Mouse (Mus musculus): ENCODE measurements around the gene Gm20489.
A peak's percentile ranks its signal among the peaks of the same experiment; 100 is the strongest.

The Gm20489 gene

DNA sequence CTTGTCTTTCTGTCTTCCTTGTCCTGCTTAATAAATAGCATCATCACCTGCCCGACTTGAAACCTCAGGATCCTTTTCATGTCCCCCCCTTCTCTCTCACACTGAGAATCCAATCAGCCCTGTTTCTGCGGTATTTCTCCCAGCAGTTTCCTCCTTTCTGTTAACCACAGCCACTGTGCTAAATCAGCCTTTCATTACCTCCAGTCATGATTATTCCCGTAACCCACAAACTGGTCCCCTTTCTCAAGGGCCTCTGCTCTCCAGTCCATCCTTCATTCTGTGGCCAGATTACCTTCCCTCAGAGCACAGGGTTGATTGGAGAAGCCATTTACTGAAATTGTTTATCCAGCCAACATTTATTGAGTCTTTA is at the start of gene Gm20489:
Gene Gm20489, minus strand, starts transcription at position 269 of the 370 bp plus-strand sequence.
- no peak for DNase-seq (ENCODE audit: low read depth, low spot score)

DNA sequence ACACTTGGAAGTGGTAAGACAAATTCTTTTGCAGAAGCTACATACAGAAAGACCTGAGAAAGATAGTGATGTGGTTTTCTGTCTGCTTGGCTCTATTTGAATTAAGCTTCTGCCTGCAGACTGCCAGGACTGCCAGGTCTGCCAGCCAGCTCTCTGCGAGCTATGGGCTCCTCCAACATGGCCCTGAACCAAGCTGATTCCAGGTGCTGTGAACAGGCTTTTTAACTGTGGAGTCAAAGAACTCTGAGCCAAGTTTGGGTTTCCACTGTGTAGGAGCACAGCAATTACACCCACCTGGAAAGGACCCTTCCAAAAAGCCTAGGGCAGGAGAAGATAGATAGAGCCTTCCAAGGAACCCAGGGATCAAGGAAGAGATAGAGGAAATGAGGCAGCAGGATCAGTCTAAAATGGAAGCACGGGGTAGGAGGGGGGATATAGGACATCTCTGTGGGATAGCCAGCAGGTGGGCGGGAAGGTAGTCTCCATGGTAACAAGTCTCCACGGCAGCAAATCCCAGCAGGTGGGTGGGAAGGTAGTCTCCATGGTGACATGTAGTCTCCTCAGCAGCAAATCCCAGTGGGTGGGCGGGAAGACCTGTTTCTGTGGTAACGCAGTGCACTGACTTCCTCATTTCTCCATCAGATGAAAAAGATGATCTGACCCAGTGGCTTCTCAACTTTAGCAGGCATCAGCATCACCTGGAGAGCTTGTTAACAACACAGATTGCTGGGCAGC is 45.0 kb upstream of the Gm20489 start:
- no peak for DNase-seq (ENCODE audit: low read depth, low spot score)

DNA sequence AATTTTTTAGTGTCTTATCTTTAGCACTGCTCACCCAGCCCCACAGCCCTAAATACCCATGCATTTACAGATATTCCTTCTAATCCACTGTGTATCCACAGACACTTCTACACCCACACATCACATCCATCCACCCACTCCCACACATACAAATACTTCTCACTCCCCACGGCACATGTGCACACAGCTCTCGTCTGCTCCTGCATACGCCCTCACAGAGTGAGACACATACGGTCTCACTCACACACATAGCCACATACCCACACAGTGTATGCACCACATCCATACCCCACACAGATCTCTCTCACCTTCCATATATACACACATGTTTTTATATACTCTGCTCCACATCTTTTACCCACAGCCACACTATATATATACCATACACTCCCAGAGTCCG is 40.5 kb upstream of the Gm20489 start:
- DNase-seq (ENCODE audit: low read depth, low spot score): no peak

DNA sequence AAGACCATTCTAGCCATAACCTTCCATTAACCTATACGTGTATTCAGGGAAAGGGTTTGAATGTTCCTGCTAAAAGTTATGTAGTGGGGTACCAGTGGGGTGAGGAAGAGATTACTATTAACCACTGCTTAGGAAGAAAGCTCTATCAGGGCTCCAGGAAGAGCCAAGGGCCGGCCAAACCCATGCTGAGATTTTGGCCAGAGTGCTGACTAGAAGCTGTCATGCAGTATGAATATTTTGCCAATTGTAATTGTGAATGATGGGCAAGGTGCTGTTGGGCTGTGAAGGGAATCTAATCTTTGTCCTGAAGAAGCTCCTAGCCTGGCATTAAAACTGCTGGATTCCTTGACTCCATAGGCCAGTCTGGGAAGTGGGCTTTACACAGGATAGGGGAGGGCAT is 35.8 kb upstream of the Gm20489 start:
- no peak for DNase-seq (ENCODE audit: low read depth, low spot score)

DNA sequence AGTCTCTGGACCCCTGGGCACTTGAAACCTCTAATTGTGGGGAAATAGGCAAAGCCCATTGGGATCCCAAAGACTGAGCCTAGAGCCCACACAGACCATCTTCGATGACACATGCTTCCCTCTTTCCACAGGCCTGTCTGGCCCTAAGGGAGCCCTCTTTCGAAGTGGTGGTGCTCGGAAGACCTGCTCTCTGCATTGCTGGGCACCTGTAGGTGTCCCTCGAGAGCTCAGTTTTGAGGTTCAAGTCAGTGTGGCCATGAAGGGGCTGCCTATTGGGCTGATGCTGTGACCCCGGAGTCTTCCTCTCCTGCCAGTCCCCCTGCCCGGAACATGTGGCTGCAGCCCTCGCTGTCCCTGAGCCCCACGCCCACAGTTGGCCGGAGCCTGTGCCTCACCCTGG is 32.8 kb upstream of the Gm20489 start:
- DNase-seq (ENCODE audit: low read depth, low spot score): no peak

DNA sequence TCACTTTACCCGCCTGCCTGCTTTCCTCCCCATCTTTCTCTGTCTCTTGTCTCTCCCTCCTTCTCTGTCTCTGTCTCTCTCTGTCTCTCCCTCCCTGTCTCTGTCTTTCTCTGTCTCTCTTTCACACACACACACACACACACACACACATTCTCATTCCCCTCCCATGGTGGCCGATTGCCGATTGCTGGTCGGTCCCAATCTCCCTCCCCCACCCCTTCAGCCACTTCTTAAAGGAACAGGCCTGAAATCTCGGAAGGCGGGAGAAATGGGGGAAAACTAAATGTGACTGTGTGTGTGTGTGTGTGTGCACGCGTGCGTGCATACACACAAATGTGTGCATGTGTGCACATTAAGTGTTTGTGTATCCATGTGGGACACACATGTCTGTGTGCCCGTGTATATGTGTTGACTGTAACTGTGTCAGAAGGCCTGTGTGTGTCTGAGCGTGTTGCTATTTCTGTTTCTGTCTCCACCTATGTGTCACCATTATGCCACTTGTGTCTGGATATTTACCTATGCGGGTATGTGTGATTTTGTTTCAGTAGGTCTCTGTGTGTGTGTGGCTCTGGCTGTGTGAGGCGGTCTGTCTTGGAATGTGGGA is 31.7 kb upstream of the Gm20489 start:
- no peak for DNase-seq (ENCODE audit: low read depth, low spot score)

DNA sequence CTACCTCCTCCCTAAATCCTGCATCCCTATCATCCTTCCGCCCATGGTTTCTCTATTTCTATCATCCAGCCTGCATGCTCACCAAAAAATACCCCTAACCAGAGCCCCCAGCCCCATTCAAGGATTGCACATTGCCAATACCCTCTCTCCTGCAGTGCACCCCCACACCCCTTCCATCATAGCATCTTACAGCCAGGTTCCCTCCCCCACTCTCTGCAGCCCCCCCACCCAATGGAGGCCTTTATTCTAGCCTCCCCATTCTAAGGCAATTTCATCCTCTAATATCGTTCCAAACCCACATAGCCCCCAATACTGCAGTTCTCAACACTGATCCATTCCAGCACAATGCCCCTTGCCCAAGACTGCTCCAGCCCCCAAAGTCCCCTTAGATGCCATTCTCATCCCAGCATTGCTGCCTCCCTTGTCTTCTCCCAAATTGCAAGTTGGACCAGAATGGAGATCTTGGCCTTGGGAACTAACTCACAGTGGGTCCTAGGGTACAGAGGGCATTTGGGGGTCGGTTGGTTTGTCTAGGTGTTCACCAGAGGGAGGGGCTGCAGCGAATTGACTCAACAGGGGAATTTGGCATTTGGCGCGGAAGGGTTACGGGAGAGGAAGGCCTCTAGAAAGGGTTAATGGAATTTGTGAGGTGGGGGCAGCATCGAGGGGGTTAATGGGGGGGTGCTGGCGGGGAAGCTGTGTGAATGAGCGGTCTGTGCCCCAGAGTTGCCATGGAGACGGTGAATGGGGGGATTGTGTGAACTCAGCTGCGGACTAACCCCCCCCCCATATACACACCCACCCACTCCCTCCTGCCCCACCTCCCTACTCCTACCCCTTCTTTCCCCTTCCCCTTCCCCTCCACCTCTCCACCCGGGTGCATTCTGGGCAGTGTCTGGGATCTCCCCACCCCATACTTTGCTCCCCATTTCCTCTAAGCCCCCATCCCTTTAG is 30.9 kb upstream of the Gm20489 start:
- no peak for DNase-seq (ENCODE audit: low read depth, low spot score)

DNA sequence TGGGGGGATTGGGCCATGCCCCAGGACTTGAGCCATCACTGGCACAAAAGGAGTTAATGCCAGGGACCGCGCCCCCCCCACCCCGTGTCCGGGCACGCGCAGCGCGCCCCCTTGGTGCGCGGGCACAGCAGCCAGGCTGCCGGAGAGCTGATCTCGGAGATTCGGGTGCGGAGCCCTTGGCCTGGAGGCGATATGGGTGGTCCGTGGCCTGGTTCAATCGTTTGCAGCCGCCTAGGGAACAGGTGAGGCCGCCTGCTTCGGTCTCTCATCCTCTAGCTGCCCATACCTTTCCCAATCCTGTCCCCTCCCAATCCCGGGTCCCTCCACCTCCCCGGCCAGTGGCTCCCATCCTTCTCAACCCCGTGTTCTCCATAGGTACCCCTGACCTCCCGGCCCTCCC is 30.2 kb upstream of the Gm20489 start, which contains the start of gene Nlgn3:
Gene Nlgn3, plus strand, starts transcription at position 114 of the 400 bp plus-strand sequence.
- no peak for DNase-seq (ENCODE audit: low read depth, low spot score)

DNA sequence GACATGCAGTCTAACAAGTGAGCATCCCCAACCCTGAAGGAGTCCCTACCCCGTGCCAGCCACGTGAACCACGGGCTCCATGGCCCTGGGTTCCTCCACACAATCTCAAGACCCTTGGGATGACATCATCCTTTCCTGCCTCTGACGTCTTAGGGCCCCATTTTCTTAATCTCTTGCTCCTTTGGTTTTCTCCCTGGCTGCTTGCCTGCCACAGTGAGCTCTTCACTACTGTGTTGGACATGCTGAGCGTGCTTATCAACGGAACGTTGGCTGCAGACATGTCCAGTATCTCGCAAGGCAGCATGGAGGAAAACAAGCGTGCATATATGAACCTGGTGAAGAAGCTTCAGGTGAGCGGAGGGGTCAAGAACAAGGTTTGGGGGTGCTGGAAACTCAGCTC is 21.3 kb upstream of the Gm20489 start:
- no peak for DNase-seq (ENCODE audit: low read depth, low spot score)

DNA sequence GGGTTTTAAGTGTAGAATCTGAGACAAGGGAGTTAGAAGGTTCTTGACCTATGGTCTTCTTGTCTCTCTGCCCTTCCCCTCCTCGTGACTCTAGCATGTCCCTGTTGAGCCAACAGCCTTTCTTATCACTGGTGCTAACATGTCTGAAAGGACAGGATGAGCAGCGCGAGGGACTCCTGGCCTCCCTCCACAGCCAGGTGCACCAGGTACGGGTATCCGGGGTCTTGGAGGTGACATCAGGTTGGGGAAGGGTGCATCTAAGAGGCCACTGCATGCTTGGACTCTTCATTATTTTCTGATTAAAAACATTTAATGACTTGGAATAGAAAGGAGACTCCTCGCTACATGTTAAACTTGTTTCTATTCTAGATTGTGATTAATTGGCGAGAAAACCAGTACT is 20.2 kb upstream of the Gm20489 start:
- no peak for DNase-seq (ENCODE audit: low read depth, low spot score)

DNA sequence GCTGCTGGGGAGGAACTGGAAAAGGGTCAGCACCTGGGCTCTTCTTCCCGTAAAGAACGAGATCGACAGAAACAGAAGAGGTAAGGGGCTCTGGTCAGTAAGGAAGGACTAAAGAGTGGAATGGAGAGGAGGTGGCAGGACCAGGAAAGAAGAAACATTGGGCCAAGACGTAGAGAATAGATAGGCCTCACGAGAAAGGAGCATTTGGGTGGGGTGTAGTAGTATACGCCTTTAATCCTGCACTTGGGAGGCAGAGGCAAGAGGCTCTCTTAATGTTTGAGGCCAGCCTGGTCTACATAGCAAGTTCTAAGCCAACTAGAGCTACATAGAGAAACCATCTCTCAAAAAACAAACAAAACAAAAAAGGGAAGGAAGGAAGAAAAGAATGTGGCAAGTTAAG is 19.6 kb upstream of the Gm20489 start:
- DNase-seq (ENCODE audit: low read depth, low spot score): no peak

DNA sequence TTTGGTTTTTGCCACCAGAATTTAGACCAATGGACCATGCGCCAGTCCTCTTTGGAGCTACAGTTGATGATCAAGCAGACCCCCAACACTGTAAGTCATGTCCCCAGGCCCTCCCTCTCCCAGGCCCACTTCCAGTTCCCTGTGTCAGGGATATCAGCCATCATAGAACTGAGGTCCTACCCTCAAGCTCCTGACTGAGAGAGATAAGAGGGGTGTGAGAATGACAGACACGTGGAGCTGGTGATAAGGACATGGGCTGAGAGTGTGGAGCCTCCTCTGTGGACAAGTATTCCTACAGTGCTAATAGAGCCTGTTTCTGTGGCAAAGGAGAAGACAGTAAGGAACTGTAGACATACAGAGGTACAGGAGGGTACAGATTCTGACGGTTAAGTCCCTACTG is 18.7 kb upstream of the Gm20489 start:
- no peak for DNase-seq (ENCODE audit: low read depth, low spot score)

DNA sequence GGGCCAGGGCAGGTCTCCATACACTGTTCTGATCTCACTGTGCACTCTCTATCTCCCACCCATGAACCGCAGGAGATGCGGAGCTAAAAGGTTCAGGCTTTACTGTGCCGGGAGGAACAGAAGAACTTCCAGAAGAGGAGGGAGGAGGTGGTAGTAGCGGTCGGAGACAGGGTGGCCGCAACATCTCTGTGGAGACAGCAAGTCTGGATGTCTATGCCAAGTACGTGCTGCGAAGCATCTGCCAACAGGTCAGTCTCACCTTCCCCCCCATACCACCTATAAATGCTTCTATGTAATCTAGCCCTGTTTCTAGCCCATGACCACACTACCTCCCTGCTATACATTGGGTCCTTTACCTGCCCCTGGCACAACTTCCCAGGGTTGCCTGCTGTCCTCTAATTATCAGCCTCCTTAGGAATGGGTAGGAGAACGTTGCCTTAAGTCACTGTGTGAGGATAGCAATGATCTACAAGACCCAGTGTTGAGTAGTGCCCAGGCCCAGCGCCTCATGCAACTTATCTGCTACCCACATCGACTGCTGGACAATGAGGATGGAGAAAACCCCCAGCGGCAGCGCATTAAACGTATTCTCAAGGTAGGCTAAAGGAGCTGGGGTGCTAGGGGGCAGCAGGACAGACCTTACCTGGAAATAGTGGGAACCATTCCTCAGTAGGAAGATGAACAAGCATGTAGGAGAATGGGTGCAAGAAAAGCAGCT is 17.3 kb upstream of the Gm20489 start:
- DNase-seq (ENCODE audit: low read depth, low spot score): no peak

DNA sequence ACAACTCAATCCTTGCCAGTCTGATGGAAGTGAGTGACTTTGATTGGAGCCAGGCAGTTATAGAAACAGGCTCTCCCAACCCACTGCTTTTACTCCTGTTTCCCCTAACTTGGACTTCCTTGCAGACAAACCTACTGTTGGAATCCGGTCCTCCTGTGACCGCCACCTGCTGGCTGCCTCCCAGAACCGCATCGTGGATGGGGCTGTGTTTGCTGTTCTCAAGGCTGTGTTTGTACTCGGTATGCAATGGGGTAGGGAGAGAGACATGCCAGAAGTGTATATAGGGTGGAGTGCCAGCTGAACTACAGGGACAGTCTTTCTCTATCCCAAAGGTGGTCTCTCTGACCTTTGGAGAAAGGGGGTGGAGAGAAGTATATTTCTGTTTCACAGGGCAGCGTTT is 16.7 kb upstream of the Gm20489 start:
- DNase-seq (ENCODE audit: low read depth, low spot score): no peak

DNA sequence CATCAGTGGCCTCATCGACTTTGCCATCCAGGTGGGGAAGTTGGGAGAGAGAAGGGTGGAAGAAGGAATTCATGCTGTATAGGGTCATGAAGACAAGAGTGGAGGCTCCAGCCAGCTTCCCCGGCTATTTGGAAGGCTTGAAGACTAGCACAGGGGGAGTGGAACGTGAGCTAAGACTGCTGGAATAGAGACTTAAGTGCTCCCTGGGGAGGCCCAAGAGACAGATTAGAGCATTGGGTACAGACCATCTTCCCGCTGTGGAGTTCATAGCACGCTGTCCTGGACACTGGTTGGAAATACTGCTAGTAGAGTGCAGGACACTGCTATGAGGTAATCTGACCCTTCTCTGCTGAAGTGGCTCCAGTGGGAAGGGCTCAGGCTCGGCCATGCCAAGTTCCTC is 14.0 kb upstream of the Gm20489 start:
- DNase-seq (ENCODE audit: low read depth, low spot score): no peak

DNA sequence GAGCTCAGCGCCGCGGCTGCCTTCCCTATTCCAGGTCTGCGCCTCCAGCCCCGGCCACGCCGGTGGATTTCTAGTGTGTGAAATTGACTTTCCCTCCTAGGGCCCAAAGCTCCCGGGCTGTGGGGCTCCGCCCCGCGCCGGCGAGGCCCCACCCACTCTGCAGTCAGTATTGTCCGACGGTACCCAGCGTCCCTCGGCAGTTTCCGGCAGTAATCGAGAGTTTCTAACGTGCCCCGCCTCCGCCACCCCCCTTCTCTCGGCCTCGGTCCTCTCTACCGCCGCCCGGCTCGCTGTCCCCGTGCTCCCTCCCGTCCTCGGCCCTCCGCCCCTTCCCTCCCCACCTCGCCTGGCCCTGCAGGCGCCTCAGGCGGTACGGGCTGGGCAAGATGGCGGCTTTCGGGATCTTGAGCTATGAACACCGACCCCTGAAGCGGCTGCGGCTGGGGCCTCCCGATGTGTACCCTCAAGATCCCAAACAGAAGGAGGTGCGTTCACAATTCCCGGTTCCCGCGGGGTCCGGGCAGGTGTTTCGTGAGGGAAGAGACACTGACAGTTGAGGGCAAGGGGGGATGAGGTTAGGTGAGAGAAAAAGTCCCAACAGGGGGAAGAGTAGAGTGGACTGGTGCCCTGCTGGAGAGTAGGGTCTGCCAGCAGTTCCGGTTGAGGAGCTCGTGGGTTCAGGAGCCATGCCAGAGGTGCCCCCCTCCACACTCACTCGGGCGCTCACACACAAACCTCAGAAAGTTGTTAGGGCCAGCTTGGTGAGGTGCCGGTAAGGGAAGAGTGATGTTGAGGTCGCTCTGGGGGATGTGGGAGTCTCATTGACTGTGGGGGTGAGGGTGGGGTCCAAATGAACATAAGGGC is 5.3 kb upstream of the Gm20489 start, which contains the start of gene Med12:
Gene Med12, plus strand, starts transcription at position 156 of the 864 bp plus-strand sequence.
- DNase-seq (ENCODE audit: low read depth, low spot score): peak; percentile 59

DNA sequence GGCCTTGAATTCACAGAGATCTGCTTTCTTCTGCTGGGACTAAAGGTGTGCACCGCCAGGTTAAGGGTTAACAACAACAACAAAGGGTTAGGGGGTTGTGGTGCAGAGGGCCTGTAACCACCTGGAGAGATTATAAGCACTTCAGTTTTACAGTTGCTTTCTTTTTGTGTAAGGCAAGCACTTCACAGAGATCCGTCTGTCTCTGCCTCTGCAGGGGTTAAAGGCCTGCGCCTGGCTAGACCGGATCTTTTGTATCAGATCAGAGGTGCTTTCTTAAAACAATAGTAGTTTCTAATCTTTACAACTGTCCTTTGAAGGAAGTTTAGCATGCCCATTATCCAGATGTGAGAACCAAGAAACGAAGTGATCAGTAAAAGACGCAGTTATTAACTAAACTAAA is 4.6 kb upstream of the Gm20489 start:
- no peak for DNase-seq (ENCODE audit: low read depth, low spot score)

DNA sequence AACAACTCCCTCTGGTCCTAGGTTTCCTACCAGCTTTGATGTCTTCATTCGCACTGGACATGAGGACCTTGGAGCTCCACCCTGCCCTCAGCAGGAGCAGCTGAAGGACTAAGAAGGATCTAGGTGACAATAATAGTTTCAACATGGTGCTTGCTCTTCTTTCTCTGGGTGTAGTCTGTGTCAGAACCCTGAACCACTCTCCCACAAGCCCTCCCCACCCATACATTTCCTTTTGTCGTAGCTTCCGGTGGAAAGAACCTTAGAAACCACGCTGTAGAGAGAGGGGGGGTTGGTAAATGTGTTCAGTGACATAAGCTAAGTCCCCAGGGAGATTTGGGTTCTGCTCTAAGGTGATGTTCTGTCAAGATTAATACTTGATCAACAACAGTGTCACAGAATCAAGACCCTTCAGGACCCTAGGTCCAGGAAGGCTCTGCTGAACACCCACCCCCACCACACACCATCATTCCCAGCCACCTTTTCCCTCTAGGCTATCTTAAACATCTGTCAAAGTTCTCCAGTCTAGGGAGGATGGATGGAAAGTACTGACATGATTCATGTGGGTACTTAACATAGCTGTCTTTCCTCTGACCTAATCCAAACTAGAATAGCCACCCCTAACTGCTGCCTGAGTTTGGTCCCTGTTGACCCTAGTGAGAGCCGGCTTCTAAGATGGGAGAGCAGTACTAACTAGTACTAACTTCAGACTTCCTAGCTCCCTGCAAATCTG is 633 bp downstream of the Gm20489 start, which contains the start of gene Il2rg:
Gene Il2rg, minus strand, starts transcription at position 231 of the 730 bp plus-strand sequence.
- DNase-seq (ENCODE audit: low read depth, low spot score): no peak

DNA sequence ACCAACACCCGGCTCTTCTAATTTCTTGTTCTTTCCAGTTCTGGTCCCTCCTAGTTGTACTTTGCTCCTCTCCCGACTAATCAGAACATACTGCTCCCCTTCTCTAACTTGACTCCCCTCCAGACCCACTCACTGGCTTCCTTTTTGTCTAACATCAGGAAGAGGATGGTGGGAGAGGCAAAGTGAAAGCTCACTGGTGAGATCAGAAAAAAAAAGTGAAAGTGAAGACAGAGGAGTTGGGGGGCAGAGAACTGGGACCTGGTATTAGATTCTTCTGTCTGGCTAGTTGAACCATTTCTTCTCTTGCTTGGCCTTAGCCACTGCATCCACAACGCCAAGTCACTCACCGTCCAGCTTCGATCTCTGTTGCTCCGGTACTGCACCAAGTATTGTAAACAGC is 2.2 kb downstream of the Gm20489 start:
- no peak for DNase-seq (ENCODE audit: low read depth, low spot score)

DNA sequence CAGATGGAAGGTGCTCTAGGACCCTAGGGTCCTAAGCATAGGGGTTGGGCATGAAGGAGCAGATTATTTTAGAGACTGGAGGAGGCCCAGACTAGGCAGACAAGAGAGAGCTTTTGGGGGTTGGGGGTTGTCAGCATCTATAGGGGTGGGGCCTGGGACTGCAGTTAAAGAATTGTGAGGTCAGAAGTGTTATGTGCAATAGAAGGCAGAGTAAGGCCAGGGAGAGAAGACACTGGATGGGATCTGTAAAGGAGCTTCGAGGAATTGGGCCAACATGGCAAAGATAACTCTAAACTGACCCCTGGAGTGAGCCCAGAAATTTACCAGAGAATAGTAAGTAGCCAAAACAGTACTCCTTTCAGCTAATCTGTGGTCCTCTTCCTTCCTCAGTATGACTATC is 4.9 kb downstream of the Gm20489 start, which contains the start of gene Gm614:
Gene Gm614, minus strand, starts transcription at position 101 of the 400 bp plus-strand sequence.
- DNase-seq (ENCODE audit: low read depth, low spot score): no peak
